Mouse (Mus musculus): ENCODE results near the gene Ubl4b. TPM values are rescaled to one million over a fixed set of nuclear protein-coding genes. Genes with fewer than 3 reads are reported as not detected.
A peak's percentile ranks its signal among the peaks of the same experiment; 100 is the strongest.

Gene Ubl4b
- total RNA-seq (2021), result not detected
- long read RNA-seq, experiment 1, result 0 reads
- long read RNA-seq, experiment 2, result 0 reads

DNA sequence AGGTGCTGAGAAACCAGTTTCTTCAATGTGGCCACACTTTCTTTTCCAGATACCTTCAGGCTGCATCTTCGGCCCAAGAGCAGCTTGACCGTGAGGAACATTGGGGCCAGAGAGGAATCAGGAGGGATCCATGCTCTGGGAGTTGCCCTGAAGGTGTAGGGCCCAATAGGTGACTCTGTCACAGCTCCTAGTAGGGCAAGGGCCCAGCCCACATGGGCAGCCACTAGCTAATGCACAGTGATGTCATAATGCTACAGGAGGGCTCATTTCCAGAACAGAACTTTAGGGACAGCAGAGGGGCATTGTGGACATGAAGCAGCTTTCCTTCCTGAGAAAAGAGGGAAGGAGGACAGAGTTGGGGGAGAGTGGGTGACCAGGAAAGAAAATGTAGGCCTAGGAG lies at the start of gene Ubl4b:
Ubl4b (minus strand) TSS at position 232 of the 400 bp plus-strand sequence.
- no peak for TF ChIP-seq CTCF (conservative IDR thresholded peaks at IDR 0.05)
- no peak for DNase-seq (ENCODE audit: low spot score in 2 of 2)
- Histone ChIP-seq H3K27ac (no peak within 1 kb of the TSS), H3K4me3 (no peak within 1 kb of the TSS)

DNA sequence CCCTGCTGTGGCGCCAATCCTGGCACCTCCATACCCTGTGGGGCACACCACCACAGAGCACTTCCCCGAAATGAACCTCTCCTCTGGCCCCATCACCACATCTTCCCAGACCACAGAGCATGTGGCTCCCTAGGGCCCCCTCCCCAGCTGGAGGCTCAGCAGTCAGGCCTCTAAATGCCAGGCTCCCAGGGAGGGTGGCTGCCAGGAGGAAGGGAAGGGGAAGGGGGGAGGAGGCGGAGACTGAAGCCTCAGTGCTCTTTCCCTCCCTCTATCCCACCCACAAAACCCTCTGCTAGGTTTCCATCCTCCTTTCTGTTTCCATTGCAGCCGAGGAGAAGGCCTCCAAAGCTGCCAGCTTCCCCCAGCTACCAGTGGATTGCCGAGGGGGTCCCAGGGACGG lies 45.3 kb upstream of the Ubl4b start:
- Histone ChIP-seq H3K4me3 (no peak overlapping the region), H3K27ac (no peak overlapping the region)
- DNase-seq (ENCODE audit: low spot score in 2 of 2), result no peak
- TF ChIP-seq CTCF (conservative IDR thresholded peaks at IDR 0.05), result no peak

DNA sequence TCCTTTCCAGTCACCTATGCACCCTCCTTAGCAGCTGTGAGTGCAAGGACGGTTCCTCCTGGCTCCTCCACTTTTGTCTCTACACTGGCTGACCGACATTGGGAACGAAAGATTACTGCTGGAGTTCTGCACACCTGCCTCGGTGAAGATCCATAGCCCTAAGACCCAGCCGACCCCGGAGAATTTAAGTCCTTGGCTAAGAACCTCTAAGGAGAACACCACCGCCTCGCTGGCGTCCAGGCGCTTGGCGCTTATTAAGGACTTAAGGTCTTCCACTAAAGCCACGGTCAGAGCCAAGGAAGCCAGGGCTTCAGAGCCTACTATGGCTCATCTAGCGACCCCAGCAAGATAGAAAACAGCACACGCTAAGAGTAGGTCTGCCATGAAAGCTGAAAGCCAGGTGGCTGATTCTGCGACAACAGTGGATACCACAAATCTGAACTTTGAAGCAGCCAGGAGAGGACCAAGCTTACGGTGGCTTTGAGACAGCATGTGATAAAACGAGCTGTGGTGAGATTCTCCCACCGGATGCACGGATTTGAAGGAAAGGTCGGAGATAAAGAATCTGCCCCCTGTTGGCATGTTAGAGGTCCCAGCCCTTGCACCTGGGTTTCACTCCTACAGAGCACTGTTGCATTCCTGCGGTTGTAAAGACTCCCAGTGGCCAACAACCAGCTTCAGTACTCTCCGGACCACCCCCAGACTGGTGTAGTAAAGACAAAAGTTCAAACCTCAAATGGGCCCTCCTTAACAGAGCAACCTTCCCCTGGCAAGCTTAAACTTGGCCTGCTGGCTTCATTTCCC lies 42.9 kb upstream of the Ubl4b start:
- TF ChIP-seq CTCF (conservative IDR thresholded peaks at IDR 0.05), result peak; percentile 13; the same call in 1 of the 2 replicates
- DNase-seq (ENCODE audit: low spot score in 2 of 2), result no peak

DNA sequence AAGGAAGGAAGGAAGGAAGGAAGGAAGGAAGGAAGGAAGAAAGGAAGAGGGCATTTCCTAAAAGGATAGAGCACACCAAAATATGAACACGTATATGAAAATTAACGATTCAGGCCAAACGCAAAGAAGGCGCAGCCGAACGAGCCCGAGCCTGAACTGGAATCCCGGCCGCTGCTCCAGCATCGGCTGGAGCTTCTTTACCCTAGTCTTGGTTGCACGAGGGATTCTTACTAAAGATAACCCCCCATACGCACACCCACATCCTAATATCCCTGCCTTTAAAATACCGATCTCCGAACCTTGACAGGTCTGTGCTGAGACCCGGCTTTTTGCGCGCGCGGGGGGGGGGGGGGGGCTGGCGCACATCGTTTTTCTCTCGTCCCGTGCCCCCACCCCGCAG lies 42.3 kb upstream of the Ubl4b start:
- DNase-seq (ENCODE audit: low spot score in 2 of 2), result no peak
- H3K27ac ChIP-seq, result no peak overlapping the region
- no peak for TF ChIP-seq CTCF (conservative IDR thresholded peaks at IDR 0.05)

More for the DNA sequence above, 42.9 kb upstream of the Ubl4b start:
- no peak overlapping the region for H3K27ac ChIP-seq
- no peak overlapping the region for H3K4me3 ChIP-seq

DNA sequence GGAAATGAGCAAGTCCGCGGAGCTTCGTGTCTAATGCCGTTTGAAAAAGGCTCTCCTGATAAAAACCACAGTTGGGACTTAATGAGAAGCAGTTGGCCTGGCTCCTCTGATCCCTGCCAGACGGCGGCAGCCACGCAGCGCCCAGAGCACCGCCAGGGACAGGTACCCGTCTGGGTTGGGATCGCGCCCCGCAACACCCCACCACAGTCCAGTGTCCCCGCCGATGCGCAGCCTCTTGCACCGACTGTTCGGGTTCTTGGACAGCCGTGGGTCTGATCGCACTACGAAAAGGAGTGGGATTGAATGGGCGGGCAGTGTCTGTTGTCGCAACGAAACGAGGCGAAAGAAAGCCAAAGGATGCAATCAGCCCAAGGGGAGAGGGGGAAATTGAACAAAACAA lies 41.7 kb upstream of the Ubl4b start:
- H3K4me3 ChIP-seq, result no peak overlapping the region
- DNase-seq (ENCODE audit: low spot score in 2 of 2), result no peak
- no peak for TF ChIP-seq CTCF (conservative IDR thresholded peaks at IDR 0.05)
- no peak overlapping the region for H3K27ac ChIP-seq

More for the DNA sequence above, 42.3 kb upstream of the Ubl4b start:
- H3K4me3 ChIP-seq, result no peak overlapping the region

DNA sequence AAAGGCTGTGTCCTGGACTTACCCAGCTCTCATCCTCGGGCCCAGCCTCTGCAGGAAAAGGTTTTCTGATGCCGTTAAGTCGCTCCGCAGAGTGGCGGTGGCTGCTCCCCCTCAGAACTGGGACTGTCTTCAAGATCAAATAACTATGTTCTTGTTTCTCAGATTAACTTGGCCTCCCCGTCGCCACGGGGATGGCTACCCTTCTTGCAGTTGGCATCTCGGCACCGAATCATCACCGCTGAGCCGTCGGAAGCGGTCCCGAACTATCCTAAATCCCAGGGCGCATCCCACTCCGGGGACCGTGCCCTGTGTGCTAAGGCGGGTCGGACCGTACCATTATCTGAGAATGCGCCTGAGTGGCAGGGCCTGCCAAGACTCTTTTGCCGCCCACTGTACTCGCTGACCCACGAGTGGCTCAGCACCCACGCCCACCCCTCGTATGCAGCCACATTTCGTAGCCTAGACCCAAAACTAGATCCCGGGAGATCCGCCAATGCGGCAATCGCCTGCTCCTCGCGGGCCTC lies 41.1 kb upstream of the Ubl4b start:
- TF ChIP-seq CTCF (conservative IDR thresholded peaks at IDR 0.05), result no peak
- DNase-seq (ENCODE audit: low spot score in 2 of 2), result no peak
- Histone ChIP-seq H3K4me3 (no peak overlapping the region), H3K27ac (no peak overlapping the region)

DNA sequence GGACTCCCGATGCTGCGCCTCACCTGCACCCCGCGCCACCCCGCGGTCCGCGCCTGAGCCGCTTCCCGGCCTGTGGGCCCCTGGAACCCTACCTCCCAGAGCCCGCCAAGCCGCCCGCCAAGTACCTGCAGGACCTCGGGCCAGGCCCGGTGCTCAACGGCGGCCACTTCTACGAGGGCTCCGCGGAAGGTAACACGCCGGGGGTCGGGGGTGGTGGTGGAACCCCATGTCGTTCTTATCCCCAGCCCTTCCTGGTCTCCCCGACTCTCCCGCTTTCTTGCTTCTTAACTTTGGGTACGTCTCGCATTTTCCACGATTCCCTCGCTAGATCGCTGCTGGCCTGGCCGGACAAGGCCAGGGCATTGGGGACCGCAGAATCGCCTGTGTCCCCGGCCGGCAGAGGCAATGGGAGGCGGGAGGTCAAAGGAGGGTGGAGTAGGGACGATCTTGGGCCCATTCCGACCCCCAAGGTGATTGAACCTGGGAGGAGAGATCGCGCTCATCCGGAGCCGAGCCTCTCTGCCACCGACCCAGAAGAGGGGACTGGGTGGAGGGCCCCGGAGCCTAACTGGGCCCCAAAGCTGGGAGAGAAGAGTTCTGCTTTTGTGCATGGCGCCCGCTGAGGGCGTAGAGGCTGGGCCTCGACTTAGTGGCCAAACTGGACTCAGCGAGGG lies 40.5 kb upstream of the Ubl4b start:
- TF ChIP-seq CTCF (conservative IDR thresholded peaks at IDR 0.05), result no peak
- H3K4me3 ChIP-seq, result peak overlapping the region; percentile 24; the same call in 1 of the 2 replicates
- no peak for DNase-seq (ENCODE audit: low spot score in 2 of 2)
- no peak overlapping the region for H3K27ac ChIP-seq

DNA sequence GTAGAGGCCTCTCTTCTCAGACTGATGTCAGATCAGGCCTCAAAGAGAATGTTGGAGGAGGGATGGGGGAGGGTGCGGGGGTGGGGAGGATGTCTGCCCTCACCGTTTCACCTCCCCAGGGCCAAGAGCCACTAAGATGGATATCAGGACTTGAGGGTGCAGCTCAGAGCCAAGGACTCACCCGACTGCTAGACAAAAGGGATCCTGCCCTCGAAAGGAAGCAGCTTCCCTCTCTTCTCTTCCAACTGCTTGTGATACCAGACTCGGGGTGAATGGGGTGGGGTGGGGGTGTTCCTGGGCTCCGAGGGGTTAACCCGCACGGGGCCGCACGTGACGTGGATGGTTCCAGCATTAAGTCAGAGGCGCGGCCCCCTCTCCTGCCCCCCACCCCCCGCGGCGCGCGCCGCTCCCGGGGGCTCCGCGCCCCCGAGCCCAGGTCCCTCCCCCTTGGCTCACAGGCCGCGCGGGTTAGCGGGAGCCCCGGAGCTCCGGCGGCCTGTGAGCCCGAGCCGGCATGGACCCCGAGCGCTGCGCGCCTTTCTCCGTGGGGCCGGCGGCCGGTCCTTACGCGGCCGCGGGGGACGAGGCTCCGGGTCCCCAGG lies 39.9 kb upstream of the Ubl4b start, which contains the start of gene Alx3:
Alx3 (plus strand) TSS at position 370 of the 602 bp plus-strand sequence.
- DNase-seq (ENCODE audit: low spot score in 2 of 2), result no peak
- no peak for TF ChIP-seq CTCF (conservative IDR thresholded peaks at IDR 0.05)
- peak within 1 kb of the TSS; percentile 24; the same call in 1 of the 2 replicates for H3K4me3 ChIP-seq
- H3K27ac ChIP-seq, result no peak within 1 kb of the TSS

DNA sequence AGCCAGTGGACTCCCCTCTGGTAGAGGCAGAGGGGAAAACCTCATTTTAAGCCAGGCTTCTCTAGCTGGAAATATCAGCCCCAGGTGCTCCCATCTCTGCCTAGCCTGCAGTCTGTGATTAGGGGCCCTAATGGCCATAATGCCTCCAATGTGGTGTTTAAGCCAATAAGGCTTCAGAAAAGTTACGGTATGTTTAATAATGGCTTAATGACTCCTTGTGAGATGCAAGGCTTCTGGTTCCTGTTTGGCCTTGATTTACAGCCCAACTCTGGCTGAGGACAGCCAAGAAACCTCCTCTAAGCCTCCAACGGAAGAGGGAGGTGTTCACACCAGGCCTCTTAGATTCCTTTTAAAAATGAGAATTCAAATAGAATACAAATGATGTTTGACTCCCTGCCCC lies 38.8 kb upstream of the Ubl4b start:
- no peak for TF ChIP-seq CTCF (conservative IDR thresholded peaks at IDR 0.05)
- Histone ChIP-seq H3K27ac (no peak overlapping the region), H3K4me3 (no peak overlapping the region)
- no peak for DNase-seq (ENCODE audit: low spot score in 2 of 2)

DNA sequence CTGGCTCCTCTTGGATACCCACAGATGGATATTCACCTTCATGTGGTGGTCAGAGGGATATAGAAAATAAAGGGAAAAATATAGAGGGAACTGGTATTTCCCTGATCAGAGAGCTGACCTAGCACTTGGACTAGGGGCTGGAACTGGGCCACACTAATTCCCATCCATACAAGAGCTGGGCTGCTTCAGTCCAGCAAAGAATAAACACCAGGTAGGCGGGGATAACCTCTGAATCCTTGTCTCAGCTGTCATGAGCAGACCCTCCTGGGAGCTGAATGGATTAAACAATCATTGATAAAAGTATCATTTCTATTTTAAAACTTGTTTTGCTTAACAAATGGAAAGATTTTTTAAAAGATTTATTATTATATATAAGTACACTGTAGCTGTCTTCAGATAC lies 36.7 kb upstream of the Ubl4b start:
- H3K27ac ChIP-seq, result no peak overlapping the region
- TF ChIP-seq CTCF (conservative IDR thresholded peaks at IDR 0.05), result no peak
- no peak overlapping the region for H3K4me3 ChIP-seq
- no peak for DNase-seq (ENCODE audit: low spot score in 2 of 2)

DNA sequence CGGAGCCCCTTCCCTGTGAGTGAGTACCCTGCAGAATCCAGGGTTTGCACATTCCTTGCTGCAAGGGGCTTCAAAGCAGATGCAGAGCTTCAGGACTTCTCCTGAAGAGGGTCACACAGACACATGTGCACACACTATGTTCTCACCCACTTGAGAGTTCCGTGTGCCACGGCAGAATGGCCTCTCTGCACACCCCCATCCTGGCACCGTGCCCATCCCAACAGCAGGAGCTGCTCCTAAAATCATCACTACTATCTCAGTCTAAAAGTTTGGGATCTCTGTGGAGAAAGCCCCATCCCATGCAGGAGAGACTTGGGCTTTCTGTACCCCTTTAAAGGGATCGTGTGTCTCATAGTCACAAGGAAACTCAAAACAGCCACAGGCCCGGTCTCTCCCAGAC lies 31.6 kb upstream of the Ubl4b start:
- no peak overlapping the region for H3K4me3 ChIP-seq
- no peak overlapping the region for H3K27ac ChIP-seq
- no peak for TF ChIP-seq CTCF (conservative IDR thresholded peaks at IDR 0.05)
- DNase-seq (ENCODE audit: low spot score in 2 of 2), result no peak

DNA sequence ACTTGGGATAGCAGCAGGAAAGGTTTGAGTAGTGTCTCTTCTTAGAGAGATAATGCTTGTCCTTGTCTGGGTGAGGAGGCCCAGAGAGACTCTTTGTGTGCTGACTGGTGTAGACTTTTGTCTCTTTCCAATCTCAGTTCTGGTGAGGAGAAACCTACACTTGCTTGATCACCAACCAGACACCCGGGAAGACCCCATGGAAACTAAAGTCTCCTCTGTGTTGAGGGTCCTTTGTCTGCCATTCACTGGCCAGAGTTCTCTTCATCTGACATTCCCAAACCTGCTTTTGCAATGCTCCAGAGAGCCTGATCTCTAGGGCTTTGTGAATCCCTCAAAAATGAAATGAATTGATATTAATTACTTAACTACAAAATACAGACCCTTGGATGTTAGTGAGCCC lies 29.0 kb upstream of the Ubl4b start:
- TF ChIP-seq CTCF (conservative IDR thresholded peaks at IDR 0.05), result no peak
- Histone ChIP-seq H3K27ac (no peak overlapping the region), H3K4me3 (no peak overlapping the region)
- DNase-seq (ENCODE audit: low spot score in 2 of 2), result no peak
